Mouse (Mus musculus) midbrain, embryonic 14.5 days (tissue): ENCODE data around the gene Gm49358. TPM values are rescaled to one million over a fixed set of nuclear protein-coding genes. Genes with fewer than 3 reads are reported as not detected.

Source experiments
- ATAC-seq: fragments of 200-750 bp; cut with Nextera tagmentation; 2 replicates; pipeline ENCODE4 v1.8.0; 2017; ENCODE audit warnings: moderate number of reproducible peaks, moderate library complexity; ENCODE audit not compliant: low FRiP score, low TSS enrichment
- DNase-seq: peaks from one replicate; pipeline ENCODE4 v3.0.0-alpha.2; 2015
- H3K27ac ChIP-seq: fragments of 300-500 bp; sonication (generic); replicated peaks from 2 replicates; pipeline ENCODE4 v1.5.1; 2014; ENCODE audit warnings: mild to moderate bottlenecking, low read depth, low read length, moderate library complexity
- H3K27me3 ChIP-seq: fragments of 300-500 bp; sonication (generic); 2 replicates; pipeline ENCODE4 v1.6.1; 2014; ENCODE audit warnings: low read length, control low read depth, mixed read lengths; ENCODE audit not compliant: control insufficient read depth, insufficient read depth
- H3K36me3 ChIP-seq: fragments of 300-500 bp; sonication (generic); 2 replicates; pipeline ENCODE4 v1.6.1; 2014; ENCODE audit warnings: low read length, control low read depth; ENCODE audit not compliant: control insufficient read depth, insufficient read depth
- H3K4me1 ChIP-seq: fragments of 300-500 bp; sonication (generic); 2 replicates; pipeline ENCODE4 v1.6.1; 2014; ENCODE audit warnings: mild to moderate bottlenecking, antibody characterized with exemption, low read length, control low read depth; ENCODE audit not compliant: control insufficient read depth, insufficient read depth
- H3K4me2 ChIP-seq: fragments of 300-500 bp; sonication (generic); 2 replicates; pipeline ENCODE4 v1.6.1; 2014; ENCODE audit warnings: mild to moderate bottlenecking, low read length, moderate library complexity
- H3K4me3 ChIP-seq: fragments of 300-500 bp; sonication (generic); replicated peaks from 2 replicates; pipeline ENCODE4 v1.5.1; 2014; ENCODE audit warnings: low read depth, low read length
- H3K9ac ChIP-seq: fragments of 300-500 bp; sonication (generic); replicated peaks from 2 replicates; pipeline ENCODE4 v1.6.1; 2014; ENCODE audit warnings: mild to moderate bottlenecking, low read length, moderate library complexity
- H3K9me3 ChIP-seq: fragments of 300-500 bp; sonication (generic); 2 replicates; pipeline ENCODE4 v1.6.1; 2016; ENCODE audit warnings: low read length, control low read depth, mixed read lengths; ENCODE audit not compliant: control insufficient read depth
- WGBS: fragments of 180-500 bp; shearing (Covaris S2); extraction: QIAGEN DNeasy Blood & Tissue Kit; methylation state at CpG from one replicate; pipeline ENCODE4 v1.1.7; 2014; 5-methylcytosine and 5-hydroxymethylcytosine counted together
- polyA plus RNA-seq: library from polyadenylated mRNA; unstranded; fragments of >200 nt; fragmentation: Nextera tagmentation; extraction: Ambion mirVana; gene quantifications from 2 replicates; pipeline ENCODE4 v1.2.1, GENCODE M21; 2014

Gene Gm49358
- polyA plus RNA-seq, 1 experiment from 2014 or later: 0.87 TPM

GRCm38 (mm10) chr10:86791507-86792184 is 27.9 kb downstream of the Gm49358 start:
- DNase-seq (no peak), ATAC-seq (no peak)
- Histone ChIP-seq H3K9ac (no peak overlapping the region), H3K4me2 (no peak overlapping the region), H3K4me3 (no peak overlapping the region), H3K27me3 (no peaks in the 10 kb centered on the region), H3K4me1 (no peaks in the 10 kb centered on the region), H3K36me3 (no peaks in the 10 kb centered on the region), H3K9me3 (no peaks in the 10 kb centered on the region), H3K27ac (no peak overlapping the region)
- WGBS: 82% methylated on average over 7 of the region's 7 CpGs

DNA sequence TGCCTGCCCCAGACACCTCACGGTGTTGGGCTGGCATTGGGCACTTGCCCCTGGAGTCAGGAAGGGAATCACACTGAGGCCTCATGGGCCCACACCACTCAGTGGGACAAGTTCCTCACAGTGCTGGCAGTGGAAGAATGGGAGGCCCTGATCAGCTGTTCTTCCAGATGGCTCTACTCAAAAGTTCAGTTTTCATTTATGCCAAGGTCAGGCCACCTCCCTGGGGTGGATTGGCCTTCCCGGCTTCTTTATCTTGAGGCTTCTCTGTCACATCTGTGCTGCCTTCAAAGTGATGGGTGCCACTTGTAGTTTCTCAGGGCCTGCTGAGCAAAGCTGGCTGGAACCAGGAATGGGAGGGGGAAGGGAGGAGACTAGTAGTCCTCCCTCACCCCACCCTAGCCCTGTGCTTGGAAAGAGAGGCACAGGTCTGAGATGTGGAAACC is 29.8 kb downstream of the Gm49358 start:
- DNase-seq (no peak), ATAC-seq (no peak)
- no peaks in the 10 kb centered on the region for H3K36me3 ChIP-seq
- 74% methylated on average over 2 of the region's 2 CpGs for WGBS
- no peaks in the 10 kb centered on the region for H3K4me1 ChIP-seq
- no peak overlapping the region for H3K9ac ChIP-seq
- no peak overlapping the region for H3K4me2 ChIP-seq
- no peak overlapping the region for H3K27ac ChIP-seq
- no peak overlapping the region for H3K4me3 ChIP-seq
- no peaks in the 10 kb centered on the region for H3K9me3 ChIP-seq
- H3K27me3 ChIP-seq: no peaks in the 10 kb centered on the region

DNA sequence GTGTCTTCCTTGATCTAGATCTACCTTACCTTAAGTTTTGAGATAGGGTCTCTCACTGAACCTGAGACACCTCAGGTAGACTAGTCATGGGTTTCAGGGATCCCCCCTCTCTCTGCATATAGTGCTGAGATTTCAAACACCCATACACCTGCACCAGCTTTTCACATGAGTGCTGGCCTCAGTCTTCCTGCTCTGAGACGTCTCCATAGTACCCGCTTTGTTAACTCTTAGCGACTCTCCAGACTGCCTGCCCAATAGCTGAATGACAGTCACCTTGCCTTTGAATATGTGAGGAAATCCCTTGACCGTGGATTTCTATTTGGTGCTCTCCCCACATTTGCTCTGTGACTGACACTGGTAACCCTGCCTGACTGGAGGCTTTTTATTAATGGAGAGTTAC is 30.4 kb downstream of the Gm49358 start:
- Histone ChIP-seq H3K4me3 (no peak overlapping the region), H3K27me3 (no peaks in the 10 kb centered on the region), H3K9me3 (no peaks in the 10 kb centered on the region), H3K36me3 (no peaks in the 10 kb centered on the region), H3K4me2 (no peak overlapping the region), H3K4me1 (no peaks in the 10 kb centered on the region), H3K27ac (no peak overlapping the region), H3K9ac (no peak overlapping the region)
- ATAC-seq (no peak), DNase-seq (no peak)
- 88% methylated on average over 4 of the region's 4 CpGs for WGBS

DNA sequence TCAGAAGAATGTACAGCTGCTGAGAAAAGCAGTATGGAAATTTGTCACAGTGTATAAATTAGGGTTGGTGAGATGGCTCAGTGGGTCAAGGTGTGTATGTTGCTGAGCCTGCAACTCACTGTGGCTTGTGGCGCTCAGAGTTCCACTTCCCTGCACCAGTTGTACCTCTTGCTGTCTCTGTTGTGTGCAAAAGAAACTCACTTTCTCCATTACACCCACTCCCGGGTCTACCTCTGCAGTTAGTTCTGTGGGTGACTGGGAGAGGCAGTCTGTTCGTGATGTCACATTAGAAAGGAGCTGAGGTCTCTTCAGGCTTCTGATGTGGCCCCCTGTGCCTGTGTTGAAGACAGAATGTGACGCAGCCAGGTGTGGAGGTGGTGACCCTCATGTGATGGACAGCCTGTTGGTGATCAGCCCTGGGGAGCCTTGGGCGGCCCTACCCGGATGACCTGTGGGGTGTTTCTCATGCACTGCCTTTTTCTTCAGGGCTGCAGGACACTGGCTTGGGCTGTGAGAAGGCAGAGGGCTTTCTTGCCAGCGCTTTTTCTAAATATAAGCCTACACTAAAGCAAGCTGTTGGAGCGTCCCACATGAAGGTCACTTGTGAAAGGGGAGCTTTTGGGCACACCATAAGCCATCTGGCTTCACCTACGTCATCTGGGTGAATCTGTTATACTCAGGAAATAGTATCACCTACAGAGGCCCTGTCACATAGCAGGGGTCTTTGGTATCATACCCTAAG is 31.2 kb downstream of the Gm49358 start:
- no peak for DNase-seq
- Histone ChIP-seq H3K36me3 (no peaks in the 10 kb centered on the region), H3K4me2 (no peak overlapping the region), H3K27ac (no peak overlapping the region), H3K27me3 (no peaks in the 10 kb centered on the region), H3K4me1 (no peaks in the 10 kb centered on the region), H3K9ac (no peak overlapping the region), H3K4me3 (no peak overlapping the region), H3K9me3 (no peaks in the 10 kb centered on the region)
- no peak for ATAC-seq
- WGBS: 92% methylated on average over 9 of the region's 9 CpGs

- no peak overlapping the region for H3K4me2 ChIP-seq
- H3K9ac ChIP-seq: no peak overlapping the region
- no peak for DNase-seq
- ATAC-seq: peak; percentile 55
- H3K4me1 ChIP-seq: no peaks in the 10 kb centered on the region
- H3K36me3 ChIP-seq: no peaks in the 10 kb centered on the region
- WGBS: 95% methylated on average over 5 of the region's 5 CpGs
- H3K4me3 ChIP-seq: no peak overlapping the region
- H3K27ac ChIP-seq: no peak overlapping the region
- no peaks in the 10 kb centered on the region for H3K9me3 ChIP-seq
- no peaks in the 10 kb centered on the region for H3K27me3 ChIP-seq
These were observed 32.4 kb downstream of the Gm49358 start for GRCm38 (mm10) chr10:86796073-86796741.

GRCm38 (mm10) chr10:86807362-86807761 is 43.6 kb downstream of the Gm49358 start:
- Histone ChIP-seq H3K4me2 (no peak overlapping the region), H3K27ac (no peak overlapping the region), H3K4me3 (no peak overlapping the region), H3K27me3 (no peaks in the 10 kb centered on the region), H3K36me3 (no peaks in the 10 kb centered on the region), H3K9me3 (no peaks in the 10 kb centered on the region), H3K4me1 (no peaks in the 10 kb centered on the region), H3K9ac (no peak overlapping the region)
- DNase-seq (no peak), ATAC-seq (no peak)
- WGBS: 100% methylated on average over 1 of the region's 1 CpGs

- Histone ChIP-seq H3K9me3 (no peaks in the 10 kb centered on the region), H3K4me2 (no peak overlapping the region), H3K27me3 (no peaks in the 10 kb centered on the region), H3K4me1 (no peaks in the 10 kb centered on the region), H3K36me3 (no peaks in the 10 kb centered on the region), H3K27ac (no peak overlapping the region), H3K4me3 (no peak overlapping the region), H3K9ac (no peak overlapping the region)
- WGBS: 72% methylated on average over 15 of the region's 15 CpGs
- no peak for DNase-seq
- ATAC-seq: no peak
These were observed 44.4 kb downstream of the Gm49358 start for GRCm38 (mm10) chr10:86808013-86808758.

DNA sequence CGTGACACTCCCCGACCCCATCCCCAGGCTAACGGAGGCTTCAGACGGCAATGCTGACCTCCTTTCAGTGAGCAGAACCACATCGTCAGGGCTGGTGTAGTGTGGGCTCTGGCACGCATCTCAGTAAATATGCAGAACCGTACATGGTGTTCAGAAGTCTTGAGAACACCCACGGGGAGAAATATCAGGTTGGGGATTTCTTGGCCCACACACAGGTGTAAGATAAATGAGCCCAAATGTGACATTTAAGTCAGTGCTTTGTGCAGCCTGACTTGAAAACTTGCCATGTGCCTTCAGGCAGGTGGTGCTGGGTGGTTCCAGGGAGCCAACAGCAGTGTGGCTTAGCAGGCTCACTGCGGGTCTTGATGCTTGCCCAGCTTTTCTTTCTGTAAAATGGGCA is 46.2 kb downstream of the Gm49358 start:
- Histone ChIP-seq H3K4me1 (no peaks in the 10 kb centered on the region), H3K36me3 (no peaks in the 10 kb centered on the region), H3K27ac (no peak overlapping the region), H3K9ac (no peak overlapping the region), H3K27me3 (no peaks in the 10 kb centered on the region), H3K4me3 (no peak overlapping the region), H3K9me3 (no peaks in the 10 kb centered on the region), H3K4me2 (no peak overlapping the region)
- WGBS: 79% methylated on average over 9 of the region's 9 CpGs
- ATAC-seq (no peak), DNase-seq (no peak)
